Mouse (Mus musculus): Measurements from ENCODE around the gene Tmcc1.
A peak's percentile ranks its signal among the peaks of the same experiment; 100 is the strongest.
"Not testable (repeated sequence)": the region's sequence is repeated elsewhere in the genome, so short reads cannot be mapped to it uniquely, and the experiment has no call there.

The Tmcc1 gene

DNA sequence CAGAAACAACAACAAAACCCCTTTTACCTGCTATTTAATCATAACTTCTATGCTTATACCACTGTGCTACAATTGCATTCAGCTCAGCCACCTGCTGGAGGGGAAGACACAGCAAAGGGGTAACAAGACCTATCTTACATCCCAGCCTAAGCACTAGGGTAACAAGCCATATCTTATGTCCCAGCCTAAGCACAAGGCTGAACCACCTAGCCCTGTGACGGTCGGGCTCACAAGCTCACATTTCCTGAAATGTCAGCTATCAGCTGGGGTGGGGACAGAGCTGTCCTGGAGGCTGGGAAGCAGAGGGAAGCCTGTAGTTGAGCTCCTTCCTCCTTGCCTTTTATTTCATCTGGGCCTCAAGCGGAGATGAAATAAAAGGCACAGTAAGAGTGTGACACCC is 115.7 kb downstream of the Tmcc1 start:
- no peak for DNase-seq (ENCODE audit: low spot score in 2 of 2)

GRCm38 (mm10) chr6:116074892-116075291 is 118.4 kb downstream of the Tmcc1 start:
- no peak for DNase-seq (ENCODE audit: low spot score in 2 of 2)

DNA sequence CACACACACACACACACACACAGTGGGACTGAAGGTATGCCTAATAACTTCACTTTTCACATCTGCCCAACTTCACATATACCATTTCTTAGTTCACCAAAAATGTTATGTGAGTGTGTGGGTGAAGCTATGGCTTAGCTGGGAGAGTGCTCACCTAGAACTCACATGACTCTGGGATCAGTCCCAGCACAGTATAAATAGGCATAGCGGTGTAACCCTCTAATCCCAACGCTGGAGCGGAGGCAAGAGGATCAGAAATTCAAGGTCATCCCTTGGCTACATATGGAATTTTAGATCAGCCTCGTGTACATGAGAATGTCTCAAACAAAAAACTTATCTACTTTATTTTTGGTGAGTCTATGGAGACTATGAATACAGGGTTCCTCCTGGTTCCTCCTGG is 119.7 kb downstream of the Tmcc1 start:
- no peak for DNase-seq (ENCODE audit: low spot score in 2 of 2)

GRCm38 (mm10) chr6:116072746-116073261 is 120.5 kb downstream of the Tmcc1 start:
- peak; percentile 75 to 82 for DNase-seq (ENCODE audit: low spot score in 2 of 2)

- no peak for DNase-seq (ENCODE audit: low spot score in 2 of 2)
These were observed 121.0 kb downstream of the Tmcc1 start for GRCm38 (mm10) chr6:116072221-116072745.

- no peak for DNase-seq (ENCODE audit: low spot score in 2 of 2)
These were observed 121.5 kb downstream of the Tmcc1 start for GRCm38 (mm10) chr6:116071781-116072180.

- DNase-seq (ENCODE audit: low spot score in 2 of 2), result no peak
These were observed 122.7 kb downstream of the Tmcc1 start for GRCm38 (mm10) chr6:116070558-116070957.

- no peak for DNase-seq (ENCODE audit: low spot score in 2 of 2)
These were observed 129.8 kb downstream of the Tmcc1 start for GRCm38 (mm10) chr6:116063516-116063915.

DNA sequence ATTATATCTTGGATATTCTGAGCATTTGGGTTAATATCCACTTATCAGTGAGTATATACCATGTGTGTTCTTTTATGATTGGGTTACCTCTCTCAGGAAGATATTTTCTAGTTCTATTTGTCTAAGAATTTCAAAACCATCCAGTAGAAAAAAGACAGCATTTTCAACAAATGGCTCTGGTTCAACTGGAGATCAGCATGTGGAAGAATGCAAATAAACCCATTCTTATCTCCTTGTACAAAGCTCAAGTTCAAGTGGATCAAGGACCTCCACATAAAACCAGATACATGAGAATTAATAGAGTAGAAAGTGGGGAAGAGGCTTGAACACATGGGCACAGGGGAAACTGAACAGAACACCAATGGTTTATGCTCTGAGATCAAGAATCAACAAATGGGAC is 133.7 kb downstream of the Tmcc1 start:
- DNase-seq (ENCODE audit: low spot score in 2 of 2), result not testable (repeated sequence)

DNA sequence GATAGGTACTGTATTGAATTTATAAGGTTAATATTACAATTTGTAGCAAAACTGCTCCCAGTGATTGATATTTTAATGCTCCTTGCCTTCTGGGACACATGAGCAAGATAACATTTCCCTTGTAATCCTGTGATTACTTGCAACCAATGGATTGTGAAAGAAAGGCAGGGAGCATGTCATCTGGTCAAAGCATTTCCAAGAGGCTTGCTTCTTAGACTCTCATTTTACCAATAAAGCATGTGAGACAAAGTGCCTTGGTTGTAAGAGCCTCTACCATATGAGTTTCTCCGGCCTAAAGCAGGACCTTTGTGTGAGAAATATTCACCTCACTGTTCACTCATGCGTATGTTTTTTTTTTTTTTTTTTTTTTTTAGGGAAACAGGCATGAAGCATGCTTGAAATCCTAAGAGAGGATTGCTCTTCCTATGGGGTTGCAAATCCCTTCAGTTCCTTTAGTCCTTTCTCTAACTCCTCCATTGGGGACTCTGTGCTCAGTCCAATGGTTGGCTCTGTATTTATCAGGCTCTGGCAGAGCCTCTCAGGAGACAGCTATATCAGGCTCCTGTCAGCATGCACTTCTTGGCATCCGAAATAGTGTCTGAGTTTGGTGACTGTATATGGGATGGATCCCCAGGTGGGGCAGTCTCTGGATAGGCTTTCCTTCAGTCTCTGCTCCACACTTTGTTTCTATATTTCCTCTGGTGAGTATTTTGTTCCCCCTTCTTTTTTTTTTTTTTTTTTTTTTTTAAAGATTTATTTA is 134.6 kb downstream of the Tmcc1 start:
- DNase-seq (ENCODE audit: low spot score in 2 of 2), result peak; percentile 45 to 52

- no peak for DNase-seq (ENCODE audit: low spot score in 2 of 2)
These were observed 136.5 kb downstream of the Tmcc1 start for GRCm38 (mm10) chr6:116056676-116057264.

DNA sequence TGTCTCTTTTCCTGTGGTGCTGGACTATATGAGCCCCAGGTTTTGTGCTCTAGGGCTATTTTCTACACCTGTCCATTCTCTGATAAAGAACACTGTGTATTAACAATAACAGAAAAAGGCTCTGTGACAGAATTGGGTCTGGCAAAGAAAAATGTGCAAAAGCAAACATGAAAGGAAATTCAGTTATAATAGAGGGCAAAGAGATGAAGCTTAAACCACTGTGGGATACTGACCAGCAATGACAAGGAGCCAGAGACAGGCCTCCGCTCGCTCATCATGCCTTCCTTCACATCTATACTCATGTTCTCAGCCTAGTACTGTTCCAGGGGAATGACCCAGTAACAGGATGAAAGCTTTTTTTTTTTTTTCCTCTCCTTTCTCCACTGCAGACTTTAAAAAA is 137.5 kb downstream of the Tmcc1 start:
- no peak for DNase-seq (ENCODE audit: low spot score in 2 of 2)

DNA sequence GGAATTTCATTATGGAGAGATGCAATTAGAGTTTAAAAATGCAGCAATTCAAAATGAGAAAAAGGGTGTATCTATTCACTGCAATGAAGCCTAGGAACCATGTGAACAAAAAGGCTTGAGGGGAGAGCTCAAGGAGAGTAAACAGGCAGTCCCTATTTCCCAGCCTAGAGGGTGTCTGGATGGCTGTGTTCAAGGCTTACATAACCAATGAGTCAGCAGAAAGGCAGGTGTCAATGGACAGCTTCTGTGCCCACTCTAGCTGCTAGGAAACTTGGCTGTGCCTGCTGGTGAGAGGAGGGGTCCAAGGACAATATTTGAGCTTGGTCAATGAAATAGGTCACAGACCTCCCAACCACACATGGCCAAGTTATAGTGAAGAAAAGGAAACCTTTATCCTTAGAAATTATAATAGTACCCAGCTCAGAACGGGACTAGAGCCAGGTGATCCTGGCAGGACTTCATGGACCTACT is 138.2 kb downstream of the Tmcc1 start:
- DNase-seq (ENCODE audit: low spot score in 2 of 2), result peak; percentile 83 to 85

DNA sequence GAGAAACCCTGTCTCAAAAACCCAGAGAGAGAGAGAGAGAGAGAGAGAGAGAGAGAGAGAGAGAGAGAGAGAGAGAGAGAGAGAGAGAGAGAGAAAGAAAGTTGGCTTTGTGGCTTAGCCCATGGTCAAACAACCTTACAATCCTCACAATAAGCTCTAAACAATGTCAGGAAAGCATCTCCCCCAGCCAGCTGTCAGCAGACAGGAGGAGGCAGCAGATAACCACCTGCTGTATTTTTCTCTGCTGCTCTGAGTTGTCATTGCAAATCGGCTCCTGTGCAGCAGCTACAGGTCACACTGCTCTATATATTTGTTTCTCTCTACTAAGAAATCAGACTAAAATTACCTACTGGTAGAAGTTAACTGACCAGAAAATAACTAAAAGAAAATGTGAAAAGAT is 145.4 kb downstream of the Tmcc1 start:
- no peak for DNase-seq (ENCODE audit: low spot score in 2 of 2)

GRCm38 (mm10) chr6:116047366-116047765 is 145.9 kb downstream of the Tmcc1 start:
- DNase-seq (ENCODE audit: low spot score in 2 of 2), result peak in 1 of 2 experiments; percentile 34

DNA sequence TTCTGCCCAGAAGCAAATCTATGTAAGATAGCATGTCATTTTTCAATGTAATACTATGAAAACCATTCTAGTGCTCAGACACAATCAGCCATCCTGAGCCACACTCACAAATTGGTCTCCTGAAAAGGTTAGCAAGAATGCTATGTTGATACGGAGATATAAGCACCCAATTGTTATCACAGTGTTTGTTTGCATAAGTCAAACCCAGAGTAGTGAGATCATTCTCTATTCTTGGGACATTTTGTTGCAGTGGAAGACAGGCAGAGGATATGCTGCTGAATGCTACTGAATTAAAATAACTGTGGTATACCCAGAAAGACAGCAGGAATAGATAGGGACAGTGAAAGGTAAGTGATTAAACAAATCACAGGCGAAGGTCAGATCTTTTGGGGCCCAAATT is 149.2 kb downstream of the Tmcc1 start:
- no peak for DNase-seq (ENCODE audit: low spot score in 2 of 2)

DNA sequence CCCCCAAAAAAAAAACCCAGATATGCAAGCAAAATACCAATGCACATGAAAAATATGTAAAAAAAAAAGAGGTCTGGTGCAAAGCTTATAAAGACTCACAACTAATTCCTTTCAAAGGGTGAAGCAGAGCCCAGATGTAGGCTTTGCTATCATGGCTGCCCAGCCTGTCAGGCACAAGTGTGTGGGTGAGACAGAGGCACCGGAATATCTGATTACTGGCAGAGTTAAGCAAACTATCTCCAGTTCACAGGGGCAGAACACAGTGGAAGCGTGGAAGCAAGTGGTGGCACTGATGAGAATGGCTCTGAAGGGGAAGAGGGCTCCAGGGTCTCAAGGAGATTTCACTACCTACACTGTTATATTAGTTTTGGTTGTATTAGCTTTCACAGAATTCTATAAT is 155.1 kb downstream of the Tmcc1 start:
- no peak for DNase-seq (ENCODE audit: low spot score in 2 of 2)

- DNase-seq (ENCODE audit: low spot score in 2 of 2), result no peak
These were observed 155.9 kb downstream of the Tmcc1 start for GRCm38 (mm10) chr6:116037281-116037831.

DNA sequence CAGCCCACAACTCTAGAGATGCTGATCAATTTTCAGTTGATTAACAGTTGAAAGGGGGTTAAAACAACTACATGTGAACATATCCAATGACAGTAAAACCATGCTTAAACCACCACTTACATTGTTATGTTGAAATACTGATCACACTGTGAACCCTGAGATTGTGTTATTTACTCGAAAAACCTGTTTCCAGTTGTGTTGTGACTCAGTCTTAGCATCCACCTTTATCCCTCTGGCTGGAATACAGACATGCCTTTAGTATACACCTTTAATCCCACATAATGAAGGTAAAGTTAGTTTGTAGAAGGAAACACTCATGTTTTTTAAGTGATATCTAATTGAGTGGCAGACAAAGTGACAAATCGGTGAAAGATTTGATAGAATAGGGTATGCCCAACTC is 156.7 kb downstream of the Tmcc1 start:
- DNase-seq (ENCODE audit: low spot score in 2 of 2), result no peak

GRCm38 (mm10) chr6:116031052-116031451 is 162.2 kb downstream of the Tmcc1 start:
- DNase-seq (ENCODE audit: low spot score in 2 of 2), result no peak

GRCm38 (mm10) chr6:116024666-116025065 is 168.6 kb downstream of the Tmcc1 start:
- no peak for DNase-seq (ENCODE audit: low spot score in 2 of 2)

GRCm38 (mm10) chr6:116021961-116022485 is 171.3 kb downstream of the Tmcc1 start:
- no peak for DNase-seq (ENCODE audit: low spot score in 2 of 2)
